Mouse (Mus musculus) gastrocnemius, postnatal 4 days (tissue): Measurements from ENCODE around the gene Aunip. TPM values are rescaled to one million over a fixed set of nuclear protein-coding genes. Genes with fewer than 3 reads are reported as not detected.

ENCODE experiments used
- microRNA-seq: library from miRNA; unstranded; fragments of <30 nt; microRNA quantifications from one replicate; pipeline ENCODE4 v1.2.0, GENCODE M21; 2021
- total RNA-seq, 2 experiments: library from RNA; stranded (reverse); gene quantifications; 2 replicates each; pipeline ENCODE4 v1.2.3; 2021

The Aunip gene
- total RNA-seq, 2 experiments from 2014 or later = 1.9 to 2.1 TPM

Small RNA genes within 50 kb of the gene (microRNA-seq; reads per million reads assigned to microRNA genes)
- gene Gm23634 = 1.1 reads per million
- gene Mir6403 = not detected

Other genes starting within 250 kb of the Aunip start
- gene Pdik1l, start 223.1 kb upstream of the Aunip start, total RNA-seq = 10 to 100 TPM; 10.4 to 11.8 TPM
- gene Trim63, start 195.9 kb upstream of the Aunip start, total RNA-seq = 10 to 100 TPM; 48.4 to 59.5 TPM
- under 1 TPM; 0.44 to 0.54 TPM for gene Slc30a2, start 167.8 kb upstream of the Aunip start, total RNA-seq
- 10 to 100 TPM in 1 of 2 experiments, 1 to 10 TPM in 1; 7.5 to 10.2 TPM for gene Extl1, start 127.1 kb upstream of the Aunip start, total RNA-seq
- gene Pafah2, start 114.7 kb upstream of the Aunip start, total RNA-seq = 1 to 10 TPM; 4.4 to 4.9 TPM
- gene Stmn1, start 42.7 kb upstream of the Aunip start, total RNA-seq = 100 to 1,000 TPM; 152 to 171 TPM
- 1 to 10 TPM; 4.8 to 6.3 TPM for gene Paqr7, start 14.3 kb upstream of the Aunip start, total RNA-seq
- 100 to 1,000 TPM in 1 of 2 experiments, 10 to 100 TPM in 1; 99.7 to 104 TPM for gene Mtfr1l, start 24.4 kb downstream of the Aunip start, total RNA-seq
- gene Selenon, start 41.2 kb downstream of the Aunip start, total RNA-seq = 10 to 100 TPM; 43.5 to 45.4 TPM
- 10 to 100 TPM; 16.7 to 17.9 TPM for gene Man1c1, start 193.3 kb downstream of the Aunip start, total RNA-seq